Mouse (Mus musculus): ENCODE results near the gene Arf3.

Gene Arf3

GRCm38 (mm10) chr15:98724441-98724840 lies 38.6 kb downstream of the Arf3 start:
- DNase-seq (ENCODE audit: low read depth, low spot score), result no peak

GRCm38 (mm10) chr15:98722854-98723253 lies 40.2 kb downstream of the Arf3 start:
- DNase-seq (ENCODE audit: low read depth, low spot score), result no peak

- DNase-seq (ENCODE audit: low read depth, low spot score), result no peak
Observed at GRCm38 (mm10) chr15:98722191-98722590, 40.8 kb downstream of the Arf3 start.

- no peak for DNase-seq (ENCODE audit: low read depth, low spot score)
Observed at GRCm38 (mm10) chr15:98717301-98717700, 45.7 kb downstream of the Arf3 start.

- DNase-seq (ENCODE audit: low read depth, low spot score), result no peak
Observed at GRCm38 (mm10) chr15:98714230-98714652, 48.8 kb downstream of the Arf3 start.

- DNase-seq (ENCODE audit: low read depth, low spot score), result peak; percentile 77
Observed at GRCm38 (mm10) chr15:98710442-98710841, 52.6 kb downstream of the Arf3 start.

GRCm38 (mm10) chr15:98707766-98708372 lies 55.1 kb downstream of the Arf3 start, which contains the start of gene Ccdc65:
TSS of gene Ccdc65 (plus strand) at chr15:98708207.
- DNase-seq (ENCODE audit: low read depth, low spot score), result peak; percentile 97

- DNase-seq (ENCODE audit: low read depth, low spot score), result no peak
Observed at GRCm38 (mm10) chr15:98704312-98704711, 58.7 kb downstream of the Arf3 start.

GRCm38 (mm10) chr15:98699190-98700105 lies 63.6 kb downstream of the Arf3 start:
- DNase-seq (ENCODE audit: low read depth, low spot score), result peak; percentile 94

GRCm38 (mm10) chr15:98696216-98696615 lies 66.8 kb downstream of the Arf3 start:
- DNase-seq (ENCODE audit: low read depth, low spot score), result no peak

GRCm38 (mm10) chr15:98695726-98696125 lies 67.3 kb downstream of the Arf3 start:
- no peak for DNase-seq (ENCODE audit: low read depth, low spot score)

- no peak for DNase-seq (ENCODE audit: low read depth, low spot score)
Observed at GRCm38 (mm10) chr15:98692171-98692715, 70.8 kb downstream of the Arf3 start.

- DNase-seq (ENCODE audit: low read depth, low spot score), result peak; percentile 78
Observed at GRCm38 (mm10) chr15:98691486-98692147, 71.4 kb downstream of the Arf3 start.

- DNase-seq (ENCODE audit: low read depth, low spot score), result peak; percentile 60
Observed at GRCm38 (mm10) chr15:98689682-98690081, 73.3 kb downstream of the Arf3 start.

All from brain, adult 2 months (tissue).